Mouse (Mus musculus) kidney, adult 2 months (tissue): ENCODE measurements around the gene Cep83. TPM values are rescaled to one million over a fixed set of nuclear protein-coding genes. Genes with fewer than 3 reads are reported as not detected.

Source experiments
- DNase-seq: peaks from one replicate; pipeline ENCODE4 v3.0.0; 2021
- H3K27ac ChIP-seq: fragments of 200-500 bp; 2 replicates; pipeline ENCODE4 v1.5.1; 2012; ENCODE audit warnings: low read depth, low read length, control low read depth, inconsistent platforms; ENCODE audit not compliant: insufficient read depth
- H3K27me3 ChIP-seq: fragments of 200-500 bp; replicated peaks from 2 replicates; pipeline ENCODE4 v1.6.1; 2012; ENCODE audit warnings: mild to moderate bottlenecking, moderate library complexity, low read length, inconsistent platforms; ENCODE audit not compliant: control insufficient read depth, insufficient read depth
- H3K36me3 ChIP-seq: fragments of 200-500 bp; 2 replicates; pipeline ENCODE4 v1.6.1; 2012; ENCODE audit warnings: mild to moderate bottlenecking, moderate library complexity, low read length, inconsistent platforms; ENCODE audit not compliant: control insufficient read depth, insufficient read depth
- H3K4me1 ChIP-seq: fragments of 200-500 bp; 2 replicates; pipeline ENCODE4 v1.6.1; 2011; ENCODE audit warnings: low read length; ENCODE audit not compliant: control insufficient read depth, insufficient read depth
- H3K4me3 ChIP-seq: fragments of 200-500 bp; 2 replicates; pipeline ENCODE4 v1.5.1; 2011; ENCODE audit warnings: mild to moderate bottlenecking, low read depth, low read length, control low read depth; ENCODE audit not compliant: insufficient read depth
- CTCF ChIP-seq: fragments of 200-500 bp; conservative IDR thresholded peaks from 2 replicates; pipeline ENCODE4 v1.5.1; 2011; ENCODE audit warnings: low read depth, mild to moderate bottlenecking, control low read depth, low read length, moderate library complexity, mixed read lengths; ENCODE audit not compliant: insufficient read depth, insufficient read length
- POLR2A ChIP-seq: fragments of 200-500 bp; IDR thresholded peaks from one replicate; pipeline ENCODE4 v1.6.1; 2011; ENCODE audit warnings: low read depth, low read length, control low read depth
- WGBS: fragments of 180-500 bp; shearing (Covaris S2); methylation state at CpG from one replicate; pipeline ENCODE4 v1.1.7; 2018; 5-methylcytosine and 5-hydroxymethylcytosine counted together
- polyA plus RNA-seq: library from polyadenylated mRNA; depleted of rRNA; stranded (reverse); fragments of >200 nt; gene quantifications from 2 replicates; pipeline ENCODE4 v1.2.3, GENCODE M21; 2012; rRNA removed

Gene Cep83
- polyA plus RNA-seq: 2.4 and 2.7 TPM in 2 replicates

GRCm38 (mm10) chr10:94688420-94689175, at the start of gene Cep83:
Gene Cep83 (plus strand): TSS chr10:94688654.
- DNase-seq: peak; percentile 96
- no peaks in the 10 kb centered on the region for H3K27me3 ChIP-seq
- H3K27ac ChIP-seq: peak within 1 kb of the TSS; percentile 96
- WGBS: 2% methylated on average over 83 of the region's 86 CpGs
- TF ChIP-seq POLR2A (peak; percentile 67), CTCF (no peak)
- no peaks in the 10 kb centered on the region for H3K36me3 ChIP-seq
- H3K4me1 ChIP-seq: no peaks in the 10 kb centered on the region
- H3K4me3 ChIP-seq: peak within 1 kb of the TSS; percentile 98

DNA sequence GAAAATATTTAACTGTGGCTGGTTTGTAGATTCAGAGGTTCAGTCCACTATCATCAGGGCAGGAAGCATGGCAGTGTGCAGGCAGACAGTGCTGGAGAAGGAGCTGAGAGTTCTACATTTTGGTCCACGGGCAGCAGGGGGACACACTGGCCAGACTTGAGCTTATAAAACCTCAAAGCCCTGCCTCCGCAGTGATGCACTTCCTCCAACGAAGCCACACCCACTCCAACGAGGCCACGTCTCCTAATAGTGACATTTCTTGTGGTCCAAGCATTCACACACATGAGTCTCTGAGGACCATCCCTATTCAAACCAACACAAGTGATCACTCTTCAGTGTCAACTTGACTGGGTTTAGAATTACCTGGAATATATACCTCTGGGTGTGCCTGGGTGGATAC, 49.2 kb upstream of the Cep83 start:
- no peak overlapping the region for H3K27ac ChIP-seq
- H3K27me3 ChIP-seq: no peaks in the 10 kb centered on the region
- no peaks in the 10 kb centered on the region for H3K36me3 ChIP-seq
- no peak for TF ChIP-seq CTCF
- no peak for TF ChIP-seq POLR2A
- DNase-seq: no peak
- H3K4me3 ChIP-seq: no peak overlapping the region
- 65% methylated on average over 5 of the region's 5 CpGs for WGBS
- no peaks in the 10 kb centered on the region for H3K4me1 ChIP-seq

GRCm38 (mm10) chr10:94640067-94640466, 48.4 kb upstream of the Cep83 start:
- Histone ChIP-seq H3K36me3 (no peaks in the 10 kb centered on the region), H3K27me3 (no peaks in the 10 kb centered on the region), H3K27ac (no peak overlapping the region), H3K4me3 (no peak overlapping the region), H3K4me1 (no peaks in the 10 kb centered on the region)
- DNase-seq: no peak
- WGBS: 61% methylated on average over 5 of the region's 5 CpGs
- TF ChIP-seq POLR2A: no peak

GRCm38 (mm10) chr10:94664036-94664435, 24.4 kb upstream of the Cep83 start:
- no peak overlapping the region for H3K4me3 ChIP-seq
- peak; percentile 59 for DNase-seq
- TF ChIP-seq POLR2A: no peak
- no peak for TF ChIP-seq CTCF
- WGBS: 40% methylated on average over 3 of the region's 3 CpGs
- peaks cover 3% of the 10 kb centered on the region; the same call in 1 of the 2 replicates for H3K4me1 ChIP-seq
- H3K36me3 ChIP-seq: no peaks in the 10 kb centered on the region
- H3K27me3 ChIP-seq: no peaks in the 10 kb centered on the region
- H3K27ac ChIP-seq: no peak overlapping the region

GRCm38 (mm10) chr10:94664455-94664854, 24.0 kb upstream of the Cep83 start:
- H3K4me3 ChIP-seq: no peak overlapping the region
- no peaks in the 10 kb centered on the region for H3K36me3 ChIP-seq
- no peak for TF ChIP-seq CTCF
- TF ChIP-seq POLR2A: no peak
- H3K4me1 ChIP-seq: peaks cover 3% of the 10 kb centered on the region; the same call in 1 of the 2 replicates
- DNase-seq: no peak
- no peak overlapping the region for H3K27ac ChIP-seq
- no peaks in the 10 kb centered on the region for H3K27me3 ChIP-seq
- WGBS: 91% methylated on average over 7 of the region's 7 CpGs

DNA sequence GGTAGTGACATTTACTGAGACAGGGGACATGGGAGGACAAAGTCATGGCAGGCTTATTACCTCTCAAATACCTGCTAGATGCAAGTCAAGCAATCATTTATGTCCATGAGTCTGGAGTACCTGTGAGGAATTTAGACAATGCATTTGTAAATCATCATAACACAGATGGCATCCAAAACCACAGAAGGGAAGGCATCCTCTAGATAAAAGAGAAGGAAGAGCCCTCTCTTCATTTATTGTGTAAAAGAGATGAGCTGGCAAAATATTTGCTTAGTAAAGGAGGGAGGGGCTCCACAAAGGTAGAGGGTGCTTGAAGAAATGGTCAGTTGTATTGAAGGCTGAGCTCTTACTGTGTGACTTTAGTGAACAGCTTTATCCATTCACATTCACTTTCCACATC, 20.3 kb upstream of the Cep83 start:
- Histone ChIP-seq H3K27ac (no peak overlapping the region), H3K36me3 (no peaks in the 10 kb centered on the region), H3K4me3 (no peak overlapping the region), H3K4me1 (peaks cover 3% of the 10 kb centered on the region; the same call in 1 of the 2 replicates), H3K27me3 (no peaks in the 10 kb centered on the region)
- no peak for DNase-seq
- no peak for TF ChIP-seq CTCF
- no peak for TF ChIP-seq POLR2A

DNA sequence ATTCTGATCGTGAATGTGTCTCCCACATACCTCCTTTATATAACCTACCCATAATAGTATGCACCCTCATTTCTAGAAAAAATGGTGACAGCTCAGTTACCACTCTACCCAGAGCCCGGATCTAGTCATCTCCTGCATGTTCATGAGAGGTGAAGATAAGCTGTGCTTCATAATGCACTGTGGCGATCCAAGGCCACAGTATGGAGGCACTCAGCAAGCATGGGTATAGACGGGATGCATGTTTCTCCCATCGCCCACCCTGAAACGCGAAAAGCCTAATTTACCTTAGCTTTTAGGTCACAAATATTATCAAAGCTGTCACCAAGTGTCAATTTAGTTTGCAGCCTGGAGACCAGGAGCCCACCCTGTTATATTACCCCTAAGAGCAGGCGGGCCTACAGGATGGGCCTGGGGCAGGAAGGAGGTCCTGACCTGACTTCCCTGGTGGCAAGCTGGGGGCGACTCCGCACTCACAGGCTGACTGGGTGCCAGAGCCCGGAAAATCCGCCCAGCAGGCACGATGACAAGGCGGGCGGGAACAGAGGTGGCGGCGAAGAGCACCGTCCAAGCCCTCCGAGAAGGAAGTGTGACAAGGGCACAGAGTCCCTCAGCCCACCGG, 544 bp upstream of the Cep83 start:
- peak overlapping the region; percentile 96 for H3K27ac ChIP-seq
- H3K4me1 ChIP-seq: no peaks in the 10 kb centered on the region
- peak overlapping the region; percentile 98 for H3K4me3 ChIP-seq
- no peaks in the 10 kb centered on the region for H3K36me3 ChIP-seq
- H3K27me3 ChIP-seq: no peaks in the 10 kb centered on the region
- no peak for DNase-seq
- 2% methylated on average over 20 of the region's 20 CpGs for WGBS
- TF ChIP-seq POLR2A: no peak
- no peak for TF ChIP-seq CTCF
